Mouse (Mus musculus): ENCODE data around the gene Ofd1.
A peak's percentile ranks its signal among the peaks of the same experiment; 100 is the strongest.

The Ofd1 gene

DNA sequence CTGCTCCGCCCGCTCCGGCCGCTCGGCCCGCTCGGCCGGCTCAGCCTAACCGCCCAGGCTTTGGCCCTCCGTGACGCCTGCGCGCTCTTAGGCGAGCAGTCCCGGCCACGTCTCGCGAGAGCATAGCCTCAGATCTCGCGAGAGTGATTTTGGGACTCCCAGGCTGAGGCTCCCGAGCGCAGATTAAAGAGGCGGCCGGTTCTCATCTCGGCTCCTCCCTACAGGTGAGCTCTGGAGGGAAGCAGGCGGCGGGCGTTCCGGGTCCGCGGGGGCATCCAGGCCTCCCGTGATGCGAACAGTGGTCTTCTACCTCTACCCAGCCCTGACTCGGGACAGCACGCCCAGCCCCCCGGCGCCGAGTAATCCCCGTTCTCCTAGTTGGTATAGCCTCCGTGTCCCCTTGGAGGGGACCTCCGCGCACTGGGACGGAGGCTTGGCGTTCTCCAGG is at the start of gene Ofd1:
TSS of gene Ofd1 (minus strand) at position 89 of the 448 bp plus-strand sequence.
- DNase-seq = peak; percentile 89 to 94

DNA sequence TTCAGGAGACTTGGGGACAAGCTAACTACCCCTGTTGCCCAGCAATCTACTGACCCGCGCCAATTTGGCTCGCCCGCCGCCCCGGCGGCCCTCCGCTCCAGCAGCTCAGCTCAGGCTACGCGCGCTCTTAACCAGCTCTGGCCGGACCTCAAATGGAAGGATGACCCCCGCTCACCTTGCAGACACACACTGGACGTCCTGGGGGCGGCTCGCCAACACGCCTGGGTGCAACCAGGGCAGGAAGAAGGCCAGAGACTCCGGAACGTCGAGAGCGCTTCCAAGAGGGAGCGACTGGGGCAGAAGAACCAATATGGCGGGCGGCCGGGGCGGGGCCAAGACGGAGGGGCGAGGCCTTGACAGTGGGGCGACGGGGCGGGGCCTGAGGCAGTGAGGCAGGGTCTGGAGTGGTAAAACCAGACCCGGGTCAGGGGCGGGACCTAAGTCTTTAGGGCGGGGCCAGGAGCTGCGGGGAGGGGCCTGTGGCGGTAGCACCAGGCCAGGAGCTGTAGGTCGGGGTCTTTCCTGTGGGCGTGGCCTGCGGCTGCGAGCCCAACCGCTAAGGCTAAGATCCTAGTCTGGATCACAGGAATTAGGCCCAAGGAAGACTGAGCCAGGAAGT is 39.0 kb upstream of the Ofd1 start, which contains the start of gene Rab9:
TSS of gene Rab9 (minus strand) at position 503 of the 619 bp plus-strand sequence.
- DNase-seq = peak; percentile 97

DNA sequence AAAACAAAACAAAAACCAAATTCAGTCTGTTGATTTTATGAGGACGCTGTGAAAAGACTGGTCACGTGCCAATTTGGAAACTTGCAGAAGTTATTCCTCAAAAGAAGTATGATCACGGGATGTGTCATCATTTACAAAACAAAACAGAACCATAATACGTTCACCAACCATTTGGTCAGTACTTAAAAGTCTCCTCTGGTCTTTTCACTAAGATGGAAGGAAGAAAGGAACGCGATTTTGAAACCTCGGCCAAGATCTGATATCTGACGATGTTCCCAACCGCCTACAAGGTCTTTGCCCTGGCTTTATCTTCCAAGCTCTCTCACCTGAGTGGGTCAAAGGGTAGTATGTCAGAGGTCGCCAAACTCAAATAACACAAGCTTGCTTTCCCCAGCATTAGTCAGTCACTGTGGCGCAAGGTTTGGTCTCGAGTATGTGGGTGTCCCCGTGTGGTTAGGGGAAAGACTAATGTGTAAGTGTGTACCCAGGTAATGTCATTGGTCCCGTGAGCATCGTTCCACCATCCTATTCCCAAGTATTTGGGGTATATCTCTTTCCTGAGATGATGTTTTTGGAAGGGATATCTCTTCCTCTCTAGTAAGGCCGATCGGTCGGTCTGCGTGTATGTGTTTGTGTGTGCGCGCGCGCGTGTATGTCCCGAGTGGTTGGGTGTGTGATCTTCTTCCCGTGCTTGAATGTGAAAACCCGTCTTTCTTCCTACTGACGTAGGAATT is 38.3 kb upstream of the Ofd1 start:
- peak in 1 of 2 experiments; percentile 3 for DNase-seq

DNA sequence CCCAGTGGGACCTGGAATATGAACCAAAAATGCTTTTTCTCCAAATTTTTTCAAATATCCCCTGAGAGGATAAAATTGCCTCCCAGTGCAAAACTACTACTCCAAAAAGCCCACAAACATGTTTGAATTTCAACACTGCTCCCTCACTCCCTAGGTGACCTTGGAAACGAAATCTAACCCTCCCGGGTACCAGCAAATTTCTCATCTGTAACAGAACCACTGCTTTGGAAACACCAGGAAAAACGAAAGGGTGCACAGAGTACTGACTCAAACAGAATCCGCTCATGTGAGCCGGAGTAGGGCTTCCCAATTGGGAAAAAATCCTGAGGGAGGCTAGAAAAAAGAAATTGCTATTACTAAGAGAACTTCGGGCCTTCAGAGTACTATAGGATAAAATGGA is 36.9 kb upstream of the Ofd1 start:
- DNase-seq = no peak

DNA sequence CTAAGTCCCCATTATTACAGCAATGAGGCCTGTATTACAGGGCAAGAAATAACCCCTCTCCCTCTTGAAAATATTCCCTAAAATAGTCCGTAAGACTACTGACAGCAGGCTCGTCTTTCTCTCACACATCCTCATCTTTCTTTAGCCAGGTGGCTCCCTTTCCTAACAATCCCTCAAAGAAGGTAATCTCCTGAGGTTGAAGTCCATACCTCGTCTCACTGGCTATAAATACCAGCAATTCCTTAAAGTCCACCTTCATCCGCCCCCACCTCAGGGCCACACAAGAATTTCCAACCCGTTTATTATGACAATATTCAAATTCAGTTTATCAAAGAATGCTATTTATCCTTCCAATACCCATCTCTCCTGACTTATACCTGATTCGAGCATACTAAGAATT is 32.1 kb upstream of the Ofd1 start:
- no peak for DNase-seq

DNA sequence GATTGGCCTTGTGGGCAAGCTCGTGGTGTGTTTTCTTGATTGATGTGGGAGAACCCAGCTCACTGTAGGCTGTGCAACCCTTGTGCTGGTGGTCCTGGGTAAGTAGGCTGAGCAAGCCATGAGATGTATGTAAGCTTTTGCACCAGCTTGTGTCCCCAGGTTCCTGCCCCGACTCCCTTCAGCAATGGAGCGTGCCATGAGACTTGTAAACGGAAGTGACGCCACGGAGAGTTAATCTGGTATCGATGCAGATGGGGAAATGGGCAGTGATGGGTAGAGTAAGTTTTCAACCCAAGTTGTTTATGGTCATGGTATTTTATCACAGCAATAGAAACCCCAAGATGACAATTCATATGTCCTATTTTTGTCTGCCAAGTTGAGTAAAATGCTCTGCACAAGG is 27.8 kb upstream of the Ofd1 start:
- DNase-seq = no peak

DNA sequence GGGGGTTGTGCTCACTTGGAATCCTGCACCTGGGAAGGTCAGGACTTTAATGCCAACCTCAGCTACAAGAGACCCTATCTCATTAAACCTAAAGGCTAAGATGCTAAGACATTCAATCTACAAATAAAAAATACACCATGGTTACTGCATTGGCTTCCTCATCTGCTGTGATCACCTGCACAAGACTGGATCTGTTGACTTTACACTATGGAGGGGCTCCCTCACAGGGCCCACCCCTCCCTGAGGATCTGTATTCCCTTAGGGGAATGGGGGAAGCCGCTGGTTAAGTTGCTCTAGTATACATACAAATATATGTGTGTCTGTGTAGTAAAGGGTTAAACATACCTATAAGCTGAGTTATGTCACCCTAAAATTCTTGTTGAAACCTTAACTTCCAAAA is 15.0 kb upstream of the Ofd1 start:
- no peak for DNase-seq

DNA sequence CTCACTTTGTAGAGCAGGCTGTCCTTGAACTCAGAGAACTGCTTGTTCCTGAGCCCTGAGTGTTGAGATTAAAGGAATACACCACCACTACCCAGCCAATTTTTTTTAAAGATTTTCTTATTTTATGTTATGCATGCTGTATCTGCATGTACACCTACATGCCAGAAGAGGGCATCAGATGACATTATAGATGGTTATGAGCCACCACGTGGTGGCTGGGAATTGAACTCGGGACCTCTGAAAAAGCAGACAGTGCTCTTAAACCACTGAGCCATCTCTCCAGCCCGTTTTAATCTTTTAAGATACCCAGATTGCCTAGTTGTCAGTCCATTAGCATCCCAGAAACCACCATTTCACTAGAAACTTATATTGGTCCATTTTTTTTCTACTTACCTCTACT is 13.8 kb upstream of the Ofd1 start:
- no peak for DNase-seq

DNA sequence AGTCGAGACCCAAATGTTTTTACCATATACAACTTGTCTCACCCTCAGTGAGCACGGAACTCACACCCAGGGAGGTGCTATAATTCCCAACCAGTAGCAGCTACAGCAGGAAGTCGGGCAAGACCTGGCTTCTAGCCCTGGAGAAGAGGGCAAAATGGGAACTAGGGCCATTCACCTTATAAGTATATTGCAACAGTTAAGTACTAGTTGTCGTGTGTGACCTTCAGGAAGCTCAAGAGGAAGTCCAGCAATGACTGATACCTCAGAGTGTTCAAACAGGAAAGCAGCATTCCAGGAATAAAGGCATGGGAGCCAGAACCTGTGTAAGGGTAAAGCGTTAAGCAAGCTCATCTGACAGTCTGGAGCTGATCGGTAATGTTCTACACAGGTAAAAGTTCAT is 13.0 kb upstream of the Ofd1 start:
- no peak for DNase-seq

DNA sequence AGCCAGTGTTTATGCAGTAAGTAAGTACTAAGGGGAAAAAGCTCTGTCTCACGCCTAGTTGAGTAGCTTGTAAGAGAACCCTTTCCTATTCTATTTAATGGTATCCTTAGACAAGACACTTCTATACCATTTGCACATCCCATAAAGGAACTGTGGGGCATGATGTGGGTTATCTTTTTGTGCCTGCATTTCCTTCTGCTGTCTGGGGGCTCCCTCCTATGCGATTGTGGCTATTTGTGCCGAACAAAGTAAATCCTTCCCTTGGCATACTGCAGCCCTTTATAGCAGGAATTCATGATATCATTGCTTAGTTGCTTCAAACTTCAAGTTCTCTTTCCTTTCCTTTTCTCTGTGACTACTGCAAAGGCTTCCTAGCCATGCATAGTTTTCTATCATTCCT is 4.0 kb upstream of the Ofd1 start:
- DNase-seq = no peak

DNA sequence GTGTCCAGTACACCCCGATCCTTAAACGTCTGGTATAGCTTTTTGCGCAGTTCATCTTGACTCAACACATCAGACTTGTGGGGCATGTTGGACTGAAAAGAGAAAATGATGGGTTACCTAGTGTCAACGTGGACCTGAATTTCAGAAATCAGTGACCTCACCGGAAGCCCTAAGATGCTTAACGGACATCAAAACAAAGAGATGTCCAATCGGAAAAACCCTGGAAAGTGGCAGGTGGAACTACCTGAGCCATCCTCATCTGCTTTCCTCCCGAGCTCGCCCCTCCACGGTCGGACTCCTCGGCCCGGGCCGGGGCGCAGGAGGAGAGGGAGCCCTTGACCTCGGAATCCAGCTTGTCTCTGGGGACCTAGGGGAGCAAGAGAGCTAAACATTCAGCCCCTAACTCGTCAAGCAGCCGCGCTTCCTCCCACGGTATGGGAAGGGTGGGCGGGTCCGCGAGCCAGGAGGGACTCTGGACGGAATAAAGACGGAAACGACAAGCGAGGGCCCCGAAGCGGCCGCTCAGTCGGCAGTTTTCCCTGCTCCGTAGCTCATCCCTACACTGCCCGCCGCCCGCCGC is 378 bp downstream of the Ofd1 start, which contains the start of gene Trappc2:
TSS of gene Trappc2 (plus strand) at position 539 of the 580 bp plus-strand sequence.
- no peak for DNase-seq

DNA sequence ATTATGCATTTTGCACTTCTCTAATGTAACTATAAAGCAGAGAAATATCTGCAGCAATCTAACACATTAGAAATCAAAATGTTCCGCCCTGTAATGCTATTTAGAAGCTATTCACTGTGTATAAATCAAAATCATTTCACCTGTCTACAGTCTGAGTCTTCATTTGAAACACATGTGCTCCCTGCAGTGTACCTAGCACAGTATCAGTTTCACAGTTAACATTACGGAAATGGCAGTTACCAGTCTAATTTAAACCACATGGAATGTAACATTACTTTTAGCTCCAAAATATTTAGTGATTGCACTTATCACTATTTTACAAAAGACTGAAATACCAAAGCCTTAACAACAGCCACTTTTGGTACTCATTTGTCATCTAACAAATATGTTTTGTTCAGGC is 5.7 kb downstream of the Ofd1 start:
- no peak for DNase-seq

DNA sequence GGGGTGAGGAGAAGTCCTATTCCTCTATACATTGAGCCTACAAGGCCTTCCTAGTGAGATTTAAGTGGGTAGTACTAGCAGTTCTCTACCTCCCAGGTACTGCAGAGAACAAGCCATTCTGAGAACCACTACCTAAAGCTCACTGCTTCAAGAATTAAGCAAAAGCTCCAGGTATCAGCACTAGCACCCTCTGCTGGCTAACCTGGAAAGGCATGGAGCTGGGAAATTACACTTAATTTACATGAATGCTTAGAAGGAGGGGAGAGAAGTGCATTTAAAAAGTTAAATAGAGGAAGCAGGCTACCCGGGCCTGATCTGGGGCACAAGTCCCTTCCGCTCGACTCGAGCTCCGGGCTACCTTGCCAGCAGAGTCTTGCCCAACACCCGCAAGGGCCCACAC is 24.3 kb downstream of the Ofd1 start:
- peak; percentile 25 to 41 for DNase-seq

DNA sequence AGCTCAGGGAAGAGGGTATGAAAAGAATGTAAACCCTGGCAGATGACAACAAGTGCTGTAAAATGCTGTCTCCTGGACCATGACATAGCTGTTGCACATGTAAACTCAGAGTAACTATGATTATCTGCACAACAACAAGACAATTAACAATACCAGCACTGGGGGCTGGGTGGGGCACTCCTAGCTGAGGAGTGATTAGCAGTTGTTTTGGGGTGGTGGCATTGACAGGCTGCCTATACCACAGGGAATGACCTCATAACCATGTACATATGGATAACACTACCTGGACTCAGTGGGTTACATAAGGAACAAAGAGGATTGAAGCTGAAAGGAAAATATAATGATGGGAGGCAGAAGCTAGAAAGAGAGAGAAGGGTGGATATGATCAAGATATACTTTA is 32.6 kb downstream of the Ofd1 start:
- DNase-seq = no peak

DNA sequence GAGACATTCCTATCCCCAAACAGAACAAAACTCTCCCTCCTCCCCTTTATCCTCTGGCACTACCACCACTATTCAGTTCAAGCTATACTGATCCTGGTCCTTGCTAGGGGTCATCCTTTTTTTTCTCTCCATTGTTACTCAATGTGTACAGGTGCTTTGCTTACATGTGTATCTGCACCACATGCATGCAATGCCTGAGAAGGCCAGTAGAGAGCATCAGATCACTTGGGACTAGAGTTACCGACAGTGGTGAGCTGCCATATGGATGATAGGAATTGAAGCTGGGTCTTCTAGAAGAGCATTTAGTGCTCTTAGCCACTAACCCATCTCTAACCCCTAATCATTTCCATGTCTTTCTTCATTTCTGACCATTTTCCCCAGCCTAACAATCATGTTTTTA is 46.8 kb downstream of the Ofd1 start:
- DNase-seq = no peak

DNA sequence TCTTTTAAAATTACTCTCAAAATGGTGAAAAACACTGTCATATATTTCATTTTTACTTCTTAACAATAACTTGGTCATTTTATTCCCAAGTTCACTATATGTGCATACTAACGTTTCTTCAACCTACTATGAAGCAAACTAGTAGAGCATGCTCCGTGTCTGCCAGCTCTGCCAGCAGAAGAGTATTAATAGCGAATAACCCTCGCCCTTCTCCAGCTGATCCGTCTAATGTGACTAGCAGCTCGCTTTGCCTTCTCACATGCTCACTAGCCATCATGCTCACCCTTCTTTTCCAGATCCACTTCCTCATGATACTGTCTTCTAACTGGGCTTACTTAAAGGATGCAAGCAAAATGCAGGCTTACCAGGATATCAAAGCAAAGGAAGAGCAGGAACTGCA is 53.8 kb downstream of the Ofd1 start:
- no peak for DNase-seq

DNA sequence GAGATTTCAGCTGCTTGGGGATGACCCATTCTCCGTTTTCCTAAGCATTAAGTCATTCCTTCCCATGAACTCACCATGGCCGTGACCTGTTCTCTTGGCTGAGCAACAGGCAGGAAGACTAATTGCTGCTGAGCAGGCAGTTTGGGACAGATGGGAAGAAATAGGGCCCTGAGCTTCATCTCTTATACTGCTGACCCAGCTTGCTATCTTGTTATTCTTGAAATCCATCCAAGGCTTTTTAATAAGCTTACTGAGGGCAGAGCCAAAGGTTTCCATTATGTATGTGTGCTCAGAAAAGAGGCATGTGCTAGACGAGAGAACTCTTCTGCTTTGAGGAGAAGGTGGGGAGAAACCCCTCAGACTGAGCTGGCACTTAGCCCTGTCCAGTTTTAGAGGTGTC is 55.6 kb downstream of the Ofd1 start:
- DNase-seq = peak; percentile 31 to 44

DNA sequence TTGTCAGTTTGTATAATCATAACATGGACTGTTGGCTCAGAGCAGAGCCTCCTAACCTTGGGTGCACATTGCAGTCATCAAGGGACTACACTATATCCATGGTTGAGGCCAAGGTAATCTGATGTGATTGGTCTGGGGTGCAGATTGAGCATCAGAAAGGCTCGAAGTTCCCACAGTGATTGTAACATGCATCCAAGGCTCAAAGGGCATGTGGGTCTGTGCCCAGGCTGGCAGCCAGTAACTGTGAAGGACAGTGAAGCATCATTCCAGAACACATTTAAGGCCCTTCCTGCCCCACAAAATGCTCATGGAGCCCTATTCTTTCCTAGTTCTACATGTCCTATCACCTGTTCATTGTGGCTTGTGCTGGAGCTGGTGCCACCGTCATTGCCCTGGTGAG is 56.9 kb downstream of the Ofd1 start:
- no peak for DNase-seq

DNA sequence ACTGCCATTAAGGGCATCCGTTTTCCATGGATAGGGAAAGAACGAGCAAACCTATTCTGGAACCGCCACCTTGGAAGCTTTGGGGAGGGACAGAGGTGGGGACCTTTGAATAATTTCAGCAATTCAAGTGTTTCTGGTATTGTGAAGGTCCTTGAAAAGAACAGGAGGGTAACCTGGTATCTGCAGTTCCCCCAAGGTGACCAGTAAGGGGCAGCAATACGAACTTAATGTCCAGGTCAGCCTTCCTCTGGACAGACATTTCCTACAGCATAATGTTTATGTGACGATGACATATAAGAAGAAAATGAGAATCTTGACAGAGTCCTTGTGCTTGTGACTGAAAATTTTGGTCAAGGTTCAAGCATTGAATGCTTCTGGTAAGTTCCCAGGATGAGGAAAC is 61.9 kb downstream of the Ofd1 start:
- DNase-seq = no peak

DNA sequence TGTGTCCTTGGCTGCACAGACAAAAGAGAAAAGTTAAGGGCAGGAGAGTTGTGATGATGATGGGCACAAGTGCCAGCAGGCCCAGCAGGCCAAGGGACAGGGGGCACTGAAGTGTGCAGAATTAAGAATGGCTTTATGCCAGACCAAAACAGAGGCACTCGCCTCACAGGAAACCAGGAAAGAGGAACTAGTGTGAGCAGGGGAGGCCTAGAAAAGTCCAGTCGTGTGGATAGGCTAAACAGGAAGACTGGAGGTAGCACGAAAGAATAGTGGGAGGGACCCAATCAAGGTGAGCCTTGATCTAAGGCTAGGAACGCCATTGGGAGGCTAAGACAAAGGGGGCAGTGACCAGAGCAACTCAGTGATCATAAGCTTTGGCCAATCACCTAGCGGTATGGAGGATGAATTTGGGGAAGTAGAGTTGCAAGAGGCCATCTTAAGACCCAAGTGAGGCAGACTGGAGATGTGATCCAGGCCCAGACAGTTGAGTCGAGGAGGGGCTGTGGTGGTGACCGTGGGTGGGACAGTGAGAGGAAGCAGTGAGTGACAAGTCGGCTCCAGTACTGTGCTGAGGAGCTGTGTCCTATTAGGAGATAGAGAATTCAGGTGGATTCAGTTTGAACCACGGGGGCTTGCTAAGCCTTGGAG is 63.7 kb downstream of the Ofd1 start:
- no peak for DNase-seq

DNA sequence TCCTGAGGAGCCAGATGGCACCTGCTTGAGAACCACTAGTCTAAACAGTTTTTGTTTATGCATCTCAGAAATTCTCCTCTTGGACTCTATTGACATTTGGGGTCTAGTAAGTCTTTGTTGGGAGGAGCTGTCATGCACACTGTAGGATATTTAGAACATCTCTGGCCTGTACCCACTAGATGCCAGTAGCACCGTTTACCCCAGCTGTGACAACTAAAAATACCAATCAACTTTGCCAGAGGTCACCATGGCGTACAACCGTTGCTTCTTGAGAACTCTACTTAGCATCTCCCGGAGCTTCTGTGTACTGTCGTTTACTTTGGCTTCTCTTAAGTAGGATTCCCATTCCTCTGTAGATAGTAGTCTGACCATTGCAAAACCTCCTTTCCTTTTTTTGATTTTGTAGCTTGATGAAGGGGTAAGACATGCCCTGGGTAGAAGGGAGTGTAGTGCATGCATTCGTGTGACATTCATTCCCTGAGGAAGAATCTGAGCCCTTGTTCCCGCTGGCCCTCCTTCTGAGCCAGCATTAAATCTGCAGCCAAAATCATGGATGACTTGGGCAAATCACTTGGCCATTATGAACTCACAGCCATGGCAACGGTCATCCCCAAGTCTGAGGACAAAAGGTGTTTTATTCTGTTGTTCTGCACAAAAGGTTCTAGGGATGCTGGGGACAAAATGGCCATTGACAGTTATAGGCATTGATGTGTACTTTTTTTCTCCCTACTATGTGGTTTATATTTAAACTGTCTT is 74.9 kb downstream of the Ofd1 start:
- DNase-seq = no peak

DNA sequence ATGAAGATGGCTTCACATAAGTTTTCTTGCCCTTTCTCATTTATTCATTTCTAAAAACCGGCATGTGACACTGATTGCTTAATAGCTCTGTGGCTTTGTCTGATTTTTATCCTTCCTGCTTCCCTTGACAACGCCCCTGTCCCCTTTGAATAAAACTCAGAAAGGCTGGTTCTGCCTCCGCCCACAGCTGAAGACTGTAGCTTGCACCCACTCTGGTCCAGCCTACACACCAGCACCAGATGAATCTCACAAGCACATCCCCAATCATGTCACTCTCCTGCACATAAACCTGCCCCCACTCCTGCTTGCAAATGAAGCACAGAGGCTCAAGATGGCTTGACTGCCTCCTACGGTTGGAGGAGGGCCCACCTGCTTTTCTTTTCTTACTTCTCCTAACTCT is 80.0 kb downstream of the Ofd1 start:
- no peak for DNase-seq

DNA sequence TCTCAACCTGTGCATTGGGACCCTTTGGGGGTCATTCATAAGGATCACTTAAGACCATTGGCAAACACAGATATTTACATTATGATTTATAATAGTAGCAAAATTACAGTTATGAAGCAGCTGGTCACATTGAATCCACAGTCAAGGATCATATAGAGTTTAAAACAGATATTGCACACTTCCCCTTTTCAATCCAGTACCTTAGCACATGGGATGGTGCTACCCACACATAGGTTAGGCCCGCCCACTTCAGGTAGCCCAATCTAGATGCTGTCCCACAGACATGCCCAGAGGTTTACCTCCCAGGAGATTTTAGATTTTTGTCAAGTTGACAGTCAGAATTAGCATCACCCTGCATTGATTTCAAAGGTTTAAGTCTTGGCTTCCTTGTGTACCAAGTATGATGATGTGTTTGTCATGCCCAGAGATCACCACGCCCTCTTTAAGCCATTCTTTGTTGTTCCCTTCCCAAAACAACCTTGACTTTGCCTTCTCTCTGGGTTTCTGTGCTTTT is 80.5 kb downstream of the Ofd1 start:
- no peak for DNase-seq

Data from kidney, postnatal 4 days (tissue).